Mouse (Mus musculus): ENCODE results near the gene Slc39a13.

DNA sequence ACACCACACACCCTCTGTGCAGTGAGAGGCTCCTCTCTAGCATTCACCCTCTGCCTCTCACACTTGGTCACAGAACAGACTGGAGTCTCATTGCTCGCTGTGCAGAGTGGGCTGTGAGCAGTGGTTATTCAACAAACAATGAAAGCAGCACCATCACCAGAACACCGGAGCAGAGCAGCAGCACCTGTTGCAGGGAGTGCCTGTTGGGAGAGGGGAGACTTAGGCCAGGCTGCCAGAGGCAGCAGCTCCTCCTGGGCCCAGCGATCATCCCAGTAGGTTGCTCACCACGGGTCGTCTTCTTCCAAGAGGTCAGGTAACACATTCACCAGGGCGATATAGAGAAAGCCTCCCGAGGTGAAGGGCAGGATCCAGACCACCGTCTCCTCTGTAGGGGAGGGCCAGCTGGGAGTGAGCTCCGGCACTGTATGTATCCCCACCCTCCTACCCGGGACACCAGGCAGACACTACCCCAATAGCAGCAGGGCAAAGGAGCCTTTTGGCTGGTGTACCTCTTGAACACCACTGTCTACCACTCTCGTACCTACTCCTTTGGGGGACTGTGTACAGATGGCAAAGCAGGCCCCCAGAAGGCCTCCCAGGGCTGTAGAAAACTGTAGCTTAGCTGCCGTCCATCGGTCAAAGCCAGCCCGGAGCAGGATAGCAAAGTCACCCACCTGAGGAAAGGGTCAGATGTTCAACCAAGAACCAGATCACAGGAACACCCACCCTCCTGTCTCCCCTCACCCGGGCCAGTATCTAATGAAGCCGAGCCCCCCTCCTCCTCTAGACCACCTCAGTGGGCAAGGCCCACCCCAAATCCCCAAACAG, 7.2 kb downstream of the Slc39a13 start:
- TF ChIP-seq CTCF (IDR thresholded peaks at IDR 0.05; ENCODE audit: insufficient read depth, low read length) (no peak), POLR2A (IDR thresholded peaks at IDR 0.05; ENCODE audit: borderline replicate concordance, extremely low read depth, low read depth, low read length) (no peak)

All from lung, adult 2 months (tissue).